Mouse (Mus musculus): ENCODE measurements around the gene Dmxl2. TPM values are rescaled to one million over a fixed set of nuclear protein-coding genes. Genes with fewer than 3 reads are reported as not detected.

Gene Dmxl2
- polyA plus RNA-seq, 1 experiment from 2014 or later, result 3.3 TPM

DNA sequence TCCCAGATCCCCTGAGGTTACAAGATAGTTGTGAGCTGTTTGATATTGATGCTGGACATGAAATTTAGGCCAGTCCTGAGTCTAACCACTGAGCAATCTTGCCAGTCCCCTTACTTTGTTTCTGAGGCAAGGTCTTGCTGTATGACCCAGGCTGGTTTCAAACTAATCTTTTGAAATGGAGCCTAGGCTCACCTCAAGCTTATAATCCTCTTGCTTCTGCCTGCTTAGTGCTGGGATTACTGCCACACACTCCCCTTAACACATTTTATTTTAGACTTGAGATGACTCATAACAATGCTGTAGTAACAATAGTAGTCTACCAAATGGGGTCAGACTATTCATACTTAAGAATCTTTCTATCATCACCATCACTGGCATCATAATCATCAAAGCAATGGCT is 30.0 kb upstream of the Dmxl2 start:
- Histone ChIP-seq H3K4me2 (ENCODE audit: low read depth, low read length) (no peak overlapping the region), H3K4me3 (ENCODE audit: low read depth, low read length) (no peak overlapping the region), H3K4me1 (ENCODE audit: insufficient read depth) (no peaks in the 10 kb centered on the region), H3K27me3 (ENCODE audit: insufficient read depth, low read length) (no peaks in the 10 kb centered on the region), H3K36me3 (replicated peaks; ENCODE audit: insufficient read depth, low read length) (no peaks in the 10 kb centered on the region), H3K9ac (replicated peaks) (no peak overlapping the region), H3K9me3 (ENCODE audit: low read length) (no peaks in the 10 kb centered on the region), H3K27ac (ENCODE audit: low read depth) (no peak overlapping the region)
- no peak for TF ChIP-seq CTCF (IDR thresholded peaks at IDR 0.05; ENCODE audit: low read depth)
- no peak for TF ChIP-seq EP300 (IDR thresholded peaks at IDR 0.05; ENCODE audit: low read depth)
- no peak for DNase-seq
- no peak for ATAC-seq

DNA sequence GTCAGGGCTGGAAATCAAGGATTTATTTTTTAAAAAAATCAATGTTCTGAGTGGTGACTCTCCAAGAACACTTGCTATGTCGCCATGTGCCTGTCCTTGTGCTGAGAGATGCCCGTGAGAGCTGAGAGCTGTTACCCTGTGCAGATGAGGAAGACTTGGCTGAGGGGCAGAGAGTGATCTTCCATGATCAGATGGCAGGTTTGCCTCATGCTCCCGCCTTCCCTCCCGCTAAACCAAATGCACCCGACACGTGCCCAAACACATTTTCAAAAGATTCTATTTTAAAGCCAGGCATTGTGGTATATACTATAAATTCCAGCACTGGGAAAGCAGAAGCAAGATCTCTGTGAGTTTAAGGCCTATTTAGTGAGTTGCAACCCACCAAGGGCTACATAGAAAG is 29.4 kb upstream of the Dmxl2 start:
- Histone ChIP-seq H3K4me2 (ENCODE audit: low read depth, low read length) (no peak overlapping the region), H3K4me3 (ENCODE audit: low read depth, low read length) (no peak overlapping the region), H3K9ac (replicated peaks) (no peak overlapping the region), H3K36me3 (replicated peaks; ENCODE audit: insufficient read depth, low read length) (no peaks in the 10 kb centered on the region), H3K27ac (ENCODE audit: low read depth) (no peak overlapping the region), H3K4me1 (ENCODE audit: insufficient read depth) (no peaks in the 10 kb centered on the region), H3K9me3 (ENCODE audit: low read length) (no peaks in the 10 kb centered on the region), H3K27me3 (ENCODE audit: insufficient read depth, low read length) (no peaks in the 10 kb centered on the region)
- TF ChIP-seq EP300 (IDR thresholded peaks at IDR 0.05; ENCODE audit: low read depth) (no peak), CTCF (IDR thresholded peaks at IDR 0.05; ENCODE audit: low read depth) (no peak)
- ATAC-seq, result no peak
- WGBS (ENCODE audit: insufficient replicate concordance), result 80% methylated on average over 6 of the region's 6 CpGs
- DNase-seq, result no peak

DNA sequence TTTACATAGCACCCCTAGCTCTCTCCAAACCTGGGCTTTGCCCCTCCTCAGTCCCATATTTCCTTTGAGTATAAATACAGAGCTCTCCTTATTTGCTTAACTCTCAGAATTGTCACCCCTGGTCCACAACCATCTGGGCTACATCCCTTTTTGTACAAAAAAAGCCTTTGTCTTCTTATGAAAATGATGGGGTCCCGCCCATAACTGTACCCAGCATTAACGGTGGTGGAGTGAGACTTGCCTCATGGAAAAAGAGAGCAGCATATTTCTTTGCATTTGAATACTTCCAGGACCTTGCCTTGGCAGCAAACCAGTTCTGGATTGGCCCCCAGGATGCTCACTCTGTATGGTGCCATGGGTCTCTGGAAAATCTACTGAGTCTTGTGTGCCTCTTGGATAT is 28.5 kb upstream of the Dmxl2 start:
- 65% methylated on average over 2 of the region's 2 CpGs for WGBS (ENCODE audit: insufficient replicate concordance)
- TF ChIP-seq EP300 (IDR thresholded peaks at IDR 0.05; ENCODE audit: low read depth) (no peak), CTCF (IDR thresholded peaks at IDR 0.05; ENCODE audit: low read depth) (no peak)
- no peak for ATAC-seq
- no peak for DNase-seq
- H3K4me1 ChIP-seq (ENCODE audit: insufficient read depth), result no peaks in the 10 kb centered on the region
- H3K9me3 ChIP-seq (ENCODE audit: low read length), result no peaks in the 10 kb centered on the region
- H3K27me3 ChIP-seq (ENCODE audit: insufficient read depth, low read length), result no peaks in the 10 kb centered on the region
- H3K36me3 ChIP-seq (replicated peaks; ENCODE audit: insufficient read depth, low read length), result no peaks in the 10 kb centered on the region
- no peak overlapping the region for H3K27ac ChIP-seq (ENCODE audit: low read depth)
- H3K4me2 ChIP-seq (ENCODE audit: low read depth, low read length), result no peak overlapping the region
- H3K4me3 ChIP-seq (ENCODE audit: low read depth, low read length), result no peak overlapping the region
- H3K9ac ChIP-seq (replicated peaks), result no peak overlapping the region

DNA sequence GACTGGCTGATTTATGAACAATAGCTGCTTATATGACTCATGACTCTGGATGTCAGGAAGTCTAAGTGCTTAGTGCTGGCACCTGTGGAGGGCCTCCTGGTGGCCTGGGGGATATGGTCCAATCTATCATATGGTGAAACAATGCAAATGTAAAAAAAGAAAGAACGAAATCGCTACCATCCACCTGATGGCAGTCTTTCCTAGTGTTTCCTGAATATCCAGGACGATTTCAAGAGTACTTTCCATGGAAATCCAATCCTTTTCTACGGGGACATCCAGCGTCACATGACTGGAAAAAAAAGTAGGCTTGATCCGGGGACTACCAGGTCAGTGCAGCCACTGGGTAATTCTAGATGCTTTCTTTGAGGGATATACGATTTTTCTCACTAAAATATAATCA is 26.3 kb upstream of the Dmxl2 start:
- Histone ChIP-seq H3K36me3 (replicated peaks; ENCODE audit: insufficient read depth, low read length) (no peaks in the 10 kb centered on the region), H3K9me3 (ENCODE audit: low read length) (no peaks in the 10 kb centered on the region), H3K4me3 (ENCODE audit: low read depth, low read length) (no peak overlapping the region), H3K4me1 (ENCODE audit: insufficient read depth) (no peaks in the 10 kb centered on the region), H3K9ac (replicated peaks) (no peak overlapping the region), H3K27ac (ENCODE audit: low read depth) (no peak overlapping the region), H3K4me2 (ENCODE audit: low read depth, low read length) (no peak overlapping the region), H3K27me3 (ENCODE audit: insufficient read depth, low read length) (no peaks in the 10 kb centered on the region)
- DNase-seq (no peak), ATAC-seq (no peak)
- no peak for TF ChIP-seq EP300 (IDR thresholded peaks at IDR 0.05; ENCODE audit: low read depth)
- WGBS (ENCODE audit: insufficient replicate concordance), result 64% methylated on average over 7 of the region's 7 CpGs

DNA sequence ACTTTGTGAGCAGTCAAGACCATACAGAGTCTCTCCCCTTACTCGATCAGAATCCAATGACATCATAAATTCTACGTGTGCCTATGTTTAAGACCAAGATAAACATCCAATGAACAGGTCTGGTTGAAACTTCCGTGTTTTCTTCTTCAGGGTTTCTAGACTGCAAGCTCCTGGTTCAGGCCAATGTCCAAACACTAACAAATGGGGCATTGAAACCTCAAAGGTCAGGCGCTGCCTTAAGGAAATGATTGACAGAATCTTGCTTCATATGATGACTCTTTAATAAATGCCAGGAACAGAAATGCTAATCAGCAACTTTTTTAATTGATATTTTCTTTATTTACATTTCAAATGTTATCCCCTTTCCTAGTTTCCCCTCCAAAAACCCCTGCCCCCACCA is 18.9 kb upstream of the Dmxl2 start:
- no peak overlapping the region for H3K4me3 ChIP-seq (ENCODE audit: low read depth, low read length)
- no peak overlapping the region for H3K27ac ChIP-seq (ENCODE audit: low read depth)
- H3K4me2 ChIP-seq (ENCODE audit: low read depth, low read length), result no peak overlapping the region
- H3K36me3 ChIP-seq (replicated peaks; ENCODE audit: insufficient read depth, low read length), result no peaks in the 10 kb centered on the region
- ATAC-seq (no peak), DNase-seq (no peak)
- H3K27me3 ChIP-seq (ENCODE audit: insufficient read depth, low read length), result no peaks in the 10 kb centered on the region
- no peaks in the 10 kb centered on the region for H3K4me1 ChIP-seq (ENCODE audit: insufficient read depth)
- no peak for TF ChIP-seq EP300 (IDR thresholded peaks at IDR 0.05; ENCODE audit: low read depth)
- TF ChIP-seq CTCF (IDR thresholded peaks at IDR 0.05; ENCODE audit: low read depth), result no peak
- no peak overlapping the region for H3K9ac ChIP-seq (replicated peaks)
- no peaks in the 10 kb centered on the region for H3K9me3 ChIP-seq (ENCODE audit: low read length)
- 56% methylated on average over 4 of the region's 4 CpGs for WGBS (ENCODE audit: insufficient replicate concordance)

DNA sequence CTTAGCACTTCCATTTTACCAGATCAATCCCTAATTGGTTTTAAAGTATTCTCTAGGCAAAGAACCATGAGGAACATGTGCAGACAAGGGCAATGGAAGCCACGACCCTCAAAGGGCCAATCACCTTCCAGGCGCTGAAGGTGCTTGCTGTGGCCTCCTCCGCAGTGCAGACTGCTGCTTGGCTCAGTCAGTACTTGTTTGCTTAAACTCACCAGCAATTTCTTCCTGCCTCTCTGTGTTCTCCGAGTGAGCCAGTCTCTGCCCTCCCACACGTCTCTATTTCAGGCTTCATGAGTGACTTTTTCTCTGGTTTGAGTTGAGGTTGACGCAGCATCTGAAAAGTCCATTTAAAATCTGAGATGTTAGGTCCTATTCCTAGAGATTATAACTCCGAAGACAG is 17.5 kb upstream of the Dmxl2 start:
- Histone ChIP-seq H3K27me3 (ENCODE audit: insufficient read depth, low read length) (no peaks in the 10 kb centered on the region), H3K4me2 (ENCODE audit: low read depth, low read length) (no peak overlapping the region), H3K36me3 (replicated peaks; ENCODE audit: insufficient read depth, low read length) (no peaks in the 10 kb centered on the region), H3K4me3 (ENCODE audit: low read depth, low read length) (no peak overlapping the region), H3K4me1 (ENCODE audit: insufficient read depth) (no peaks in the 10 kb centered on the region), H3K9me3 (ENCODE audit: low read length) (no peaks in the 10 kb centered on the region), H3K27ac (ENCODE audit: low read depth) (no peak overlapping the region), H3K9ac (replicated peaks) (no peak overlapping the region)
- WGBS (ENCODE audit: insufficient replicate concordance), result 54% methylated on average over 7 of the region's 7 CpGs
- ATAC-seq (no peak), DNase-seq (no peak)
- TF ChIP-seq CTCF (IDR thresholded peaks at IDR 0.05; ENCODE audit: low read depth) (no peak), EP300 (IDR thresholded peaks at IDR 0.05; ENCODE audit: low read depth) (no peak)

DNA sequence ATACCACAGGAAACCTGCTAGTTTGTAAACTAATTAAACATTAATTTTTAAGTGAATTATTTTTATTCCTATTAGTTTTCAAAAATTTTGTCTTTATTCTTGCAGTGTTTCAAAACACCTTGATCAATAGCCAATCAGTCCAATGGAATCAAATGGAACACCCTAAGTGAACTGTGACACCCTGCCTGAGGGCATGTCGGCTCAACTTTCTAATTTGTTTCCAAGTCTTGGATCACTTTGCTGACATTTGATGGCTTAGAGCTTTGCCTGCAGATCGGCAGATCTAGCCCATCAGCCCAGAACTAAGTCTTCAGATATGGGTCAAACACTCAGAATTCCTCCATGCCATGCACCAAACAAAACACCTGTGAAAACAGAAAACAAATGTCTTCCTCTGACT is 14.6 kb upstream of the Dmxl2 start:
- 81% methylated on average over 2 of the region's 2 CpGs for WGBS (ENCODE audit: insufficient replicate concordance)
- DNase-seq (no peak), ATAC-seq (no peak)
- no peak for TF ChIP-seq EP300 (IDR thresholded peaks at IDR 0.05; ENCODE audit: low read depth)
- TF ChIP-seq CTCF (IDR thresholded peaks at IDR 0.05; ENCODE audit: low read depth), result no peak
- H3K4me2 ChIP-seq (ENCODE audit: low read depth, low read length), result no peak overlapping the region
- no peaks in the 10 kb centered on the region for H3K27me3 ChIP-seq (ENCODE audit: insufficient read depth, low read length)
- no peaks in the 10 kb centered on the region for H3K36me3 ChIP-seq (replicated peaks; ENCODE audit: insufficient read depth, low read length)
- H3K4me3 ChIP-seq (ENCODE audit: low read depth, low read length), result no peak overlapping the region
- H3K9me3 ChIP-seq (ENCODE audit: low read length), result no peaks in the 10 kb centered on the region
- H3K4me1 ChIP-seq (ENCODE audit: insufficient read depth), result no peaks in the 10 kb centered on the region
- no peak overlapping the region for H3K27ac ChIP-seq (ENCODE audit: low read depth)
- H3K9ac ChIP-seq (replicated peaks), result no peak overlapping the region
